Mouse (Mus musculus) cerebellum, postnatal 14 days (tissue): ENCODE data around the gene Nectin3.

Experiments used
- DNase-seq, 2 experiments: peaks; one replicate each; pipeline ENCODE4 v3.0.0; 2021; ENCODE audit warnings: mixed read lengths in 2 of 2

The Nectin3 gene

GRCm38 (mm10) chr16:46410739-46411057 lies 87.6 kb downstream of the Nectin3 start:
- no peak for DNase-seq

GRCm38 (mm10) chr16:46410053-46410738 lies 88.1 kb downstream of the Nectin3 start:
- no peak for DNase-seq

- DNase-seq: no peak
Measured at GRCm38 (mm10) chr16:46407997-46408396, 90.3 kb downstream of the Nectin3 start.

GRCm38 (mm10) chr16:46406844-46407639 lies 91.3 kb downstream of the Nectin3 start:
- DNase-seq: no peak

- DNase-seq: no peak
Measured at GRCm38 (mm10) chr16:46397945-46398344, 100.4 kb downstream of the Nectin3 start.

- DNase-seq: no peak
Measured at GRCm38 (mm10) chr16:46389415-46390033, 108.8 kb downstream of the Nectin3 start.

- no peak for DNase-seq
Measured at GRCm38 (mm10) chr16:46388527-46389414, 109.6 kb downstream of the Nectin3 start.

- DNase-seq: peak in 1 of 2 experiments; percentile 29
Measured at GRCm38 (mm10) chr16:46384279-46384678, 114.0 kb downstream of the Nectin3 start.

GRCm38 (mm10) chr16:46383344-46383743 lies 115.0 kb downstream of the Nectin3 start:
- no peak for DNase-seq

- DNase-seq: no peak
Measured at GRCm38 (mm10) chr16:46376575-46376974, 121.8 kb downstream of the Nectin3 start.

- DNase-seq: peak; percentile 30 to 46
Measured at GRCm38 (mm10) chr16:46362022-46362421, 136.3 kb downstream of the Nectin3 start.

- peak; percentile 54 to 73 for DNase-seq
Measured at GRCm38 (mm10) chr16:46357658-46358057, 140.7 kb downstream of the Nectin3 start.

- no peak for DNase-seq
Measured at GRCm38 (mm10) chr16:46356663-46357062, 141.7 kb downstream of the Nectin3 start.
